9 mouse cellular contexts compared by ENCODE assay signal in genomic region chr1:157518111-157518523, GRCm38 (mm10). TPM values are rescaled to one million over a fixed set of nuclear protein-coding genes. Genes with fewer than 3 reads are reported as not detected.
DNase-seq lines count a peak whose midpoint lies in the region; ATAC-seq lines count a peak whose summit lies in the region.
"Had no signal": no experiment of that assay in that cellular context is flagged by ENCODE, and none has a peak within 500 bp of the region (broad histone marks: within the 10 kb centered on the region; RNA-seq: fewer than 3 reads in every experiment).

No protein-coding gene starts in this region.

- H3K36me3 ChIP-seq in hindbrain, embryonic 14.5 days (replicated peaks; ENCODE audit: control insufficient read depth, insufficient read depth): no peaks in the 10 kb centered on the region
- H3K36me3 ChIP-seq in hindbrain, embryonic 10.5 days: no peaks in the 10 kb centered on the region
- no peaks in the 10 kb centered on the region for H3K36me3 ChIP-seq in lung, embryonic 15.5 days
- H3K36me3 ChIP-seq: G1E had no signal

- DNase-seq in hindbrain, embryonic 14.5 days (ENCODE audit: low spot score): peak; percentile 70
- DNase-seq in hindbrain, embryonic 10.5 days (ENCODE audit: low spot score): no peak
- DNase-seq in brain, adult 2 months (ENCODE audit: low read depth, low spot score): peak; percentile 96
- peak; percentile 73 for DNase-seq in kidney, postnatal 10 days

- H3K9me3 ChIP-seq in hindbrain, embryonic 14.5 days (ENCODE audit: control insufficient read depth, low read length): no peaks in the 10 kb centered on the region
- no peaks in the 10 kb centered on the region for H3K9me3 ChIP-seq in hindbrain, embryonic 10.5 days
- no peaks in the 10 kb centered on the region for H3K9me3 ChIP-seq in lung, embryonic 15.5 days

- no peak overlapping the region for H3K4me3 ChIP-seq in hindbrain, embryonic 14.5 days (replicated peaks; ENCODE audit: low read length)
- H3K4me3 ChIP-seq in hindbrain, embryonic 10.5 days: no peak overlapping the region
- H3K4me3 ChIP-seq in lung, embryonic 15.5 days: no peak overlapping the region

- ATAC-seq in hindbrain, embryonic 14.5 days (ENCODE audit: low FRiP score): peak; percentile 69; the same call in 1 of the 2 replicates
- peak; percentile 85 for ATAC-seq in frontal cortex, adult (ENCODE audit: low TSS enrichment)
- peak; percentile 56 for ATAC-seq in lung, embryonic 15.5 days (ENCODE audit: borderline replicate concordance, extremely low read depth, low FRiP score, low TSS enrichment)
- no peak for ATAC-seq in erythroid progenitor cell, adult 5-6 weeks (replicated peaks; ENCODE audit: low FRiP score, poor library complexity, severe bottlenecking)
- no peak for ATAC-seq in CD4-positive, CD25-positive, alpha-beta regulatory T cell, adult 4 months

- H3K4me2 ChIP-seq in hindbrain, embryonic 14.5 days (replicated peaks): no peak overlapping the region
- no peak overlapping the region for H3K4me2 ChIP-seq in lung, embryonic 15.5 days

- peaks cover 3% of the 10 kb centered on the region; the same call in 1 of the 2 replicates for H3K4me1 ChIP-seq in hindbrain, embryonic 14.5 days (replicated peaks; ENCODE audit: control insufficient read depth, insufficient read depth, low read length)
- H3K4me1 ChIP-seq in hindbrain, embryonic 10.5 days (replicated peaks): peaks cover under 1% of the 10 kb centered on the region; the same call in 1 of the 2 replicates
- peaks cover 18% of the 10 kb centered on the region for H3K4me1 ChIP-seq in lung, embryonic 15.5 days

- H3K27ac ChIP-seq in hindbrain, embryonic 14.5 days: no peak overlapping the region
- no peak overlapping the region for H3K27ac ChIP-seq in hindbrain, embryonic 10.5 days
- peak overlapping the region; percentile 70 for H3K27ac ChIP-seq in lung, embryonic 15.5 days

- no peaks in the 10 kb centered on the region for H3K27me3 ChIP-seq in hindbrain, embryonic 14.5 days (ENCODE audit: control insufficient read depth, insufficient read depth, low read length)
- H3K27me3 ChIP-seq in hindbrain, embryonic 10.5 days (ENCODE audit: insufficient read depth, poor library complexity, severe bottlenecking): no peaks in the 10 kb centered on the region
- no peaks in the 10 kb centered on the region for H3K27me3 ChIP-seq in lung, embryonic 15.5 days

- H3K9ac ChIP-seq in hindbrain, embryonic 14.5 days: no peak overlapping the region
- H3K9ac ChIP-seq in lung, embryonic 15.5 days: no peak overlapping the region

- WGBS in hindbrain, embryonic 14.5 days: 43% methylated on average over 4 of the region's 4 CpGs
- WGBS in hindbrain, embryonic 10.5 days: 78% methylated on average over 4 of the region's 4 CpGs
- WGBS in lung, embryonic 15.5 days: 30% methylated on average over 4 of the region's 4 CpGs

RNA-seq across cellular contexts. Expression of gene Sec16b, which starts 11.6 kb away (rescaled TPM):
- polyA plus RNA-seq in hindbrain, embryonic 14.5 days (2014; fragmentation: Nextera tagmentation; extraction: Ambion mirVana): 0.60 and 0.79 TPM in 2 replicates
- polyA plus RNA-seq in hindbrain, embryonic 10.5 days (2016; fragmentation: Nextera tagmentation; extraction: Ambion mirVana): 0.58 and 1.2 TPM in 2 replicates
- polyA plus RNA-seq in lung, embryonic 15.5 days (2015; fragmentation: Nextera tagmentation; extraction: Ambion mirVana): 2.1 and 2.4 TPM in 2 replicates
- not detected in 2 replicates for total RNA-seq in erythroid progenitor cell, adult 5-6 weeks (2015; ENCODE audit: low replicate concordance)
- 0.68 TPM in 1 of 2 replicates, not detected in the other for total RNA-seq in erythroid progenitor cell, adult 5-6 weeks (2017; ENCODE audit: low replicate concordance)
- polyA plus RNA-seq in CD4-positive, CD25-positive, alpha-beta regulatory T cell, adult 4 months (2017; shearing (Covaris generic)): 1 to 10 TPM; 1.2 to 1.6 TPM
- polyA plus RNA-seq: G1E had no signal

RNA-seq across cellular contexts. Expression of gene Cryzl2, which starts 59.7 kb away (rescaled TPM):
- 7.6 and 9.9 TPM in 2 replicates for polyA plus RNA-seq in hindbrain, embryonic 14.5 days (2014; fragmentation: Nextera tagmentation; extraction: Ambion mirVana)
- 7.9 and 8.3 TPM in 2 replicates for polyA plus RNA-seq in hindbrain, embryonic 10.5 days (2016; fragmentation: Nextera tagmentation; extraction: Ambion mirVana)
- 11.4 and 13.4 TPM in 2 replicates for polyA plus RNA-seq in lung, embryonic 15.5 days (2015; fragmentation: Nextera tagmentation; extraction: Ambion mirVana)
- total RNA-seq in erythroid progenitor cell, adult 5-6 weeks (2015; ENCODE audit: low replicate concordance): 5.0 and 9.2 TPM in 2 replicates
- 4.7 TPM in 1 of 2 replicates, not detected in the other for total RNA-seq in erythroid progenitor cell, adult 5-6 weeks (2017; ENCODE audit: low replicate concordance)
- 10 to 100 TPM in 1 of 2 experiments, 1 to 10 TPM in 1; 6.9 to 10.1 TPM for polyA plus RNA-seq in CD4-positive, CD25-positive, alpha-beta regulatory T cell, adult 4 months (2017; shearing (Covaris generic))
- polyA plus RNA-seq: G1E had no signal

Comparison
In these comparisons a context has a peak if more than half of its experiments do, and no peak if none do; other contexts are left out.
1. ATAC-seq: peak in hindbrain, embryonic 14.5 days (single experiment), frontal cortex, adult (single experiment) and lung, embryonic 15.5 days (single experiment); none in erythroid progenitor cell, adult 5-6 weeks (single experiment) and CD4-positive, CD25-positive, alpha-beta regulatory T cell, adult 4 months (single experiment).